Mouse (Mus musculus): Measurements from ENCODE around the gene Krt7.

- TF ChIP-seq CTCF (IDR thresholded peaks at IDR 0.05; ENCODE audit: low read depth, low read length) = no peak
- no peak for TF ChIP-seq POLR2A (IDR thresholded peaks at IDR 0.05; ENCODE audit: extremely low read depth, insufficient read depth, low read length)
These were observed 41.3 kb upstream of the Krt7 start for GRCm38 (mm10) chr15:101369382-101370100.
